Mouse (Mus musculus) ovary, adult 18-20 months (tissue): ENCODE measurements around the gene Tbxa2r.

Experiments used
- DNase-seq: peaks from one replicate; pipeline ENCODE4 v3.0.0; 2022; ENCODE audit warnings: low spot score, mixed read lengths

Tbxa2r gene

DNA sequence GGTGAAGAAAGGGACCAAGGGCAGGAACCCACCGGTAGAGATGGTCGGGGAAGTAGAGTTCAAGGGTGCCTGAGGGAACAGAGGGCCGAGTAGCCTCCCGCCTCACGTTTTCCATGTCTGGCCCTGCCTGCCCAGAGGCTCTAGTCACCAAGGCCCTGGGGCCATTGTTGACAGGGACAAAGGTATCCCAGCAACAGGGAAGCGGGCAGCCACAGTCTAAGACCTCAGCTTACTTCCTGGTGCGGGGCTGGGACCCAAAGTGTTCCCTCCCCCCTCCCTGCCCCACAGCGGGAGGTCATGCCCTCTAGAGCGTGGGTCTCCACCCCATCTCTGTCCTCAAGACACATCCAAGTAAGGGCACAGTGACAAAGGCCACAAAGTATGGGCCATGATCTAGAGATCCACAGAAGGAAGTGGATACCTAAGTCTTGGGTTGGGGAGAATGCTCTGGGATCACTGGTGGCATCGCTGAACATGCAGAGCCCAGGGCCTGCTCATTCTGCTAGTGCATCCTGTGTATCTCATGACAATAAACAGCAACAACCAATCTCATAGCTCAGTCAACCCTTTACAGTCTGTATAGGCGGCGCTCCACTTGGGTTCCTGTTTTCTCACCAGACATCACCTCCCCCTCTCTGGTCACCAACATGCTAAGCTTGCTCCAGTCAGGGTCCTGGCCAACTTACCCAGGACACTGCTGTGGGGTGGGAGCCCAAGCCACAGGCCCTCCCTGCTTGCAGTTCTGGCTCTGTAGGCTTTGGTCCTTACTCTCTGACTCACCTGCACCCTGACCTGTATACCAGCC lies 37.3 kb downstream of the Tbxa2r start, which contains the start of gene 4930404N11Rik:
TSS of gene 4930404N11Rik (minus strand) at position 145 of the 805 bp plus-strand sequence.
- DNase-seq, result no peak

DNA sequence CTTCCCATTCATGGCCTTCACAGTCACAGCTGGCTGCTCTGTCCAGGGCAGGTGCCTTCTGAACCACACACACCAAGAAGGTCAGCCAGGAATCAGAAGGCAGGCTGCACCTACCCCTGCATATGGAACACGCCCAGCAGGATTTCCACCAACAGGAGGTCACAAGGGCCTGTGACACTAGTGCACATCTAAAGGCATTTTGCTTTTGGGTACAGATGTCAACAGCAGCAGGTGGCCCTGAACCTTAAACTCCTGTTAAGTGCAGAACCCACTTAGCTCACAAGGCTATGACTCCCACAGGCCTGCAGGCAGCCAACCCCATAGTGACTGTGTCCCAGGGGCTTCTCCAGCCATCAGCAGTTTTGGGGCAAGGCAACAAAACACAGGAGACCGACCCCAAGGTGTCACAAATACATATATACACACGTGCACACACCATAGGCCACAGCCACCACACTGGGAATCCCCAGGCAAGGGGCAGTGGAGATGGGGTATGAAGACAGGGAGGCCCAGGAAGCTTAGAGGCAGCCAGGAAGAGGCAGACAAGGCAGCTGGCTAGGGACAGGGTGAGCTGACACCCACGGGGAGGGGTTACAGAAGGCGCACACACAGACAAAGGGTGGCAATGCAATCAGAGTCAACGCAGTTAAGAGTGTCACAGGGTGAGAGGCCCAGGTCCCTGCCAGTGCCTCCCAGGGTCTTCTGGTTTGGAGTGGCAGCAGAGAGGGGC lies 38.1 kb downstream of the Tbxa2r start:
- no peak for DNase-seq

DNA sequence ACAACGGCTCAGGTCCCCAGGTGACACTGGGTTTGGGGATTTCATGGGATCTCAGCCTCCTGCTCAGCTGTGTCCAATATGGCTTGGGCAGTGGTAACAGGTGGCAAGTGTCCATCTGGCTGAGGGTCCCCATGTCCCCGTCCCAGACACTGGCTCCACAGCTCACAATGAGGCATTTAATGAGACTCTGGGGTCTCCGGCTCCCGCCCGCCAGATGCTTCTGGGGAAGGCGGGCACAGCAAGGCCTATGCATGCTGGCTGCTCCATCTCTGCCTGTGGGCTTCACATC lies 38.6 kb downstream of the Tbxa2r start:
- no peak for DNase-seq

DNA sequence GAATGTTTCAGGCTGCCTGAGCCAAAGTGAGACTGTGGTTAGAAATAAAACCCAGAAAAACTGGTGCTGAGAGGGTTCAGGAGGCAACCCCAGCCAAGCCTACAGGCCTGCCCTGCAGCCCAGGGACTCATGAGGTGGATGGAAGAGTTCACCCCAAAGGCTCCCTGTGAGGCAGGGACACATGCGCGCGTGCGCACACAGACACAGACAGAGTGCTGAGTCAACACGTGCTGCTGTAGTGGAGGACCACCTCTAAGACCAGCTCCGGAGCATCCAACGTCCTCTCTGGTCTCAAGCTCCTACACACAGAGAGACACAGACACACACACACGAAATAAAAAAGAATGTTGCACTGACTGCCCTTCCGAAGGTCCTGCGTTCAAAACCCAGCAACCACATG lies 46.8 kb downstream of the Tbxa2r start:
- DNase-seq, result no peak

DNA sequence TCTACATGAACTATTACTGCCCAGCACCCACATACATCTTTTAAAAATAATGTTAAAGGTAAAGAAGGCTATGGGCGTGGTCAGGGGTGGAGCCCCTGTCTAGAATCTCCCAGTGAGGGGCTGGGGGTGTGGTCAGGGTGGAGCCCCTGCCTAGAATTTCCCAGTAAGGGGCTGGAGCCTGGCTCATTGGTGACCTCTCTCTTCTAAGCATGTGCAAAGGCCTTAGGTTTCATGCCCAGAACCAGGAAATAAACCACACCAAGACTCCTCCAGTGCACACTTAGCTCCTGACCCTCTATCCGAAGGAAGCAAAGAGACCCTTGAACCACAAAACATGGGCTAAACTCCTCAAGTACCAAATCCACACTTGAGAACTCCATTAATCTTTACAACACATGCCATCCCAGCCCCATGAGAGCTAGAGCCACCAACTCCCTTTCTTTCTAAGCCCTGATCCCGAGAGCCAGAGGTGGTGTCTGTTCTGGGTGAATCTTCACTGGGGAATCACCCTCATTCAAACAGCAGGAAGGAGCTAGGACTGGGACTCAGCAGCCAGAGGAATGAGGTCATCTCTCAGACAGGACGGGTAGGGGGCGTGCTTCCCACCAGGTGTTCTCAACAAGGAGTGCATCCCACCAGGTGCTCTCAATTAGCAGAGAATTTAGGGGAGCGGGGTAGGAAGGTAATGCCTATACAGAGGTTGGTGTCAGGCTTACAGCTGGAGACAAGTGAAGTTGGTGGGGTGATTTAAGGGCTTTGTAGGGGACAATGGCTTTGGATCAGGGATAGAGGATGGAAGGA lies 48.2 kb downstream of the Tbxa2r start:
- DNase-seq, result no peak

DNA sequence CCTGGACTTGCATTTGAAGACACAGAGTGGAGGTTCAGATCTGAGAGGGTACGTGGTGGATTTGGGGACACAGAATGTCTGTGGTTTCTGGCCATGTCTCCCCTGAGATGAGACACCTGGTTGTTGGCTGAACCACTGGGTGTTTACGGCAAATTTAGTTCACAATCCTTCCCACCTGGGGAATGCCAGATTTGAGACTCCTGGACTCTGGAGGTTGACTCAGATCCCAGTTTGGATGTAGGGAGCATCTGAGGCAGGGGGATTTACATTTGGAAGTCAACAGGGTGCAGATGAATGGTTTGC lies 48.8 kb downstream of the Tbxa2r start:
- no peak for DNase-seq

DNA sequence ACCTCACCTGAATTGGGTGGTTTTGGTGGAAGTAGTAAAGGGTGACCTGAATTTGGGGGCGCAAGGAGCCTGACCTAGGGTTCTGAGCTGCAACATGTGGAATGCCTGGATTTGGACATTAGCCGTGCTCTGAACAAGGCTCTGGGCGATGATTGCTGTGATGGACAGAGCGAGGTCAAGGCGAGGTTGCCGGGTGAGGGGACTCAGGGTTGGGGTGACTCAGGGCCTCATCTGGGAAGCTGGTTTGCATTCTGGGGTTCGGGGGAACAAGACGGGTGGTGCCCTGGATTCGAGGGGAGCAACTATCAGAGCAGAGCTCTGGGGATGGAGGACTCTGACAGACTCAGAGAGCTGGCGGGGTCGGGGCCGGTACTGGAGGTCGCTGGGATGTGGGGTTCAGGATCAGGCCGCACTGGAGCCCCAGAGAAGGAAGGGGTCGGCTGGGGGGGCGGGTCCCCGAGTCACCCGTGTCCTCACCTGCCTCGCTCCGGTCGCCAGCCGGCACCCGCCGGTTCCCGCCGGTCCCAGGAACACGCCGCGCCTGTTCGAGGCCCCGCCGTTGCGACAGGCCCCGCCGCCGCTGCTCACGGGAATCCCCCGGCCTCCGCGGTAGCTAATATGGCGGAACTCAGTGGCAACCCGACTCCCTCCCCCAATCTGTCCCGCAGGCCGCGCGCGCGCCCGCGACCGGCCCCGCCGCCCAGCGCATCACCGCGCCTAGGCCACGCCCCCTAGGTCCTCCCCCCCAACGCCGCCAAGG lies 49.4 kb downstream of the Tbxa2r start, which contains the start of gene Fzr1:
TSS of gene Fzr1 (minus strand) at position 724 of the 760 bp plus-strand sequence.
- DNase-seq, result no peak

DNA sequence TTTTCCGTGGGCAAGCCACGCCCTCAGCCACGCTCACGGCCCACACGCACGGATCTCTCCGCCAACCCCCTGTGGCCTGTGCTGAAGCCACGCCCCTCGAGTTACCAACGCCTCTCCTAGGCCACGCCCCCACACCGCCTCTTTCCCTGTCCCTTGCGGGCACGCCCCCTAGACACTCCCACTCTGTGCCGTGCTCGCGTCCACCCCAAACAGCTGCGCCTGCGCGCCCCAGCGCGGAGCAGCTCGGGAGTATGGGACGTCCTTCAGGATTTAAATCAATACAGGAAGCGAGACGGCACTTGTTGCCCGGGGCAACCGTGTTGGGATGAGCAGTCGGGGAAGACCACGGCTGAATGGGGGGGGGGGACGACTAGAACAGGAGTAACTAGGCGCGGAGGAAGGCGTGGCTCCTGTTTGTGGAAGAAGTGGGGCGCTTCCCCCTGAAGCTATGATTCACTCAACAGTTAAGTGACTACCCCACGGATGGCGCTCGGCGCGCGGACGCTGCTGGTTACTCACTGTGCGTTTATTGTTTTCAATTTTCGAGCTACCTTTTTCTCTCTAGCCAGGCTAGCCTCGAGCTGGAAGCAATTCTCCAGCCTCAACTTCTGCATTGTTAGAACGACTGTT lies 50.1 kb downstream of the Tbxa2r start:
- DNase-seq, result peak; percentile 100

DNA sequence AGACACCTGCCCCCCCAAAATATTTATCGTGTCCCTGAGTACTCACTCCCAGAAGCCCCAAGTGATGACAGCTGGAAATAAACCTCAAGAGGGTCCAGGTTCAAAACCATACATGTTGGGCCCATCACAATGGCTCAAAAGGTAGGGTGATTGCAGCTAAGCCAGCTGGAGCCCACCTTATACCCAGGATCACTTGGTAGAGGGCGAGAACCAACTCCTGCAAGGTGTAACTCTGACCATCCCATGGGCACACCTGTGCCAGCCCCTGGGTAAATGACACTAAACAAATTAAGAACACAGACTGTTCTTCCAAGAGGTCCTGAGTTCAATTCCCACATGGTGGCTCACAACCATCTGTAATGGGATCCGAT lies 50.6 kb downstream of the Tbxa2r start:
- DNase-seq, result no peak

DNA sequence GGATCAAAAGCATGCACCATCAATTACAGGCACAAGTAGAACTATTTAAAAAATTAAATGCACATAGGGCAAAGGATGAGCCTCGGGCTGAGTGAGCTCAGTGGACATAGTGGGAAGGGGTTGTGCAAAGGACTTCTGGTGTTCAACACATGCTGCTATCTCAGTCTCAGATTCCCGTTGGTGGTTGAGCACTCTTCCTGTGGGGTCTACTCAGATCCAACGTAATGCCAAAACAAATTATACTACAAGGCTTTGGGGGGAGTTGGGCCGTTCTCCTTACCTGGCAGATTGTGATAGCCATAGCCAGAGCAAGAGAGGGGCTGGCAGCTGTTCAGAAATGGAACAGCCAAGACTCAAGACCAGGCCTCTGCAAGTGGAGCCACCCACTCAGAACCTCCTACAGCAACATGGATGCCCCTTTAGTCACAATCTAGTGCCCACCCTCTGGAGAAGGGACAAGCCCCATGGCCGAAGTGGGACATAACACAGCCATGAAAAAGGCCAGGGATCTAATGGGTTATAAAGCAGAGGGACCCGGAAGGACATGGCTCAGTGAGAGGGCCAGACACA lies 51.4 kb downstream of the Tbxa2r start:
- DNase-seq, result no peak

DNA sequence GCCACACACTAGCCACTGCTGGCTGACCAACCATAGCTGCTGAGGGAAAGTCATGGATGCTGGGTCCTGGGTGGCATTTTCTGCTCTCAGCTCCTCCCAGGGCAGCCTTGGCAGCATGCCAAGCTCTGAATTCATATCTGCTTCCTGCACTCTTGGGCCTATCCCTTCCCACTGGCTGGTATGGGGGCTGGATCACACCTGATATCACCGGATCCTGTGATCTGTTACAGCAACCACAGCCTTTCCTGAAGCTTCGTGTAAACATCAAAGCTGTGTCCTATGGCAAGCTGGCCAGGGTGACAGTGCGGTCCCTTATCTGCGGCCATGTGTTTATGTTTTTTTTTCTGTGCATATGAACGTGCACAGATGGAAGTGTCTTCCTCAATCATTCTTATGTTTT lies 53.5 kb downstream of the Tbxa2r start:
- DNase-seq, result no peak

DNA sequence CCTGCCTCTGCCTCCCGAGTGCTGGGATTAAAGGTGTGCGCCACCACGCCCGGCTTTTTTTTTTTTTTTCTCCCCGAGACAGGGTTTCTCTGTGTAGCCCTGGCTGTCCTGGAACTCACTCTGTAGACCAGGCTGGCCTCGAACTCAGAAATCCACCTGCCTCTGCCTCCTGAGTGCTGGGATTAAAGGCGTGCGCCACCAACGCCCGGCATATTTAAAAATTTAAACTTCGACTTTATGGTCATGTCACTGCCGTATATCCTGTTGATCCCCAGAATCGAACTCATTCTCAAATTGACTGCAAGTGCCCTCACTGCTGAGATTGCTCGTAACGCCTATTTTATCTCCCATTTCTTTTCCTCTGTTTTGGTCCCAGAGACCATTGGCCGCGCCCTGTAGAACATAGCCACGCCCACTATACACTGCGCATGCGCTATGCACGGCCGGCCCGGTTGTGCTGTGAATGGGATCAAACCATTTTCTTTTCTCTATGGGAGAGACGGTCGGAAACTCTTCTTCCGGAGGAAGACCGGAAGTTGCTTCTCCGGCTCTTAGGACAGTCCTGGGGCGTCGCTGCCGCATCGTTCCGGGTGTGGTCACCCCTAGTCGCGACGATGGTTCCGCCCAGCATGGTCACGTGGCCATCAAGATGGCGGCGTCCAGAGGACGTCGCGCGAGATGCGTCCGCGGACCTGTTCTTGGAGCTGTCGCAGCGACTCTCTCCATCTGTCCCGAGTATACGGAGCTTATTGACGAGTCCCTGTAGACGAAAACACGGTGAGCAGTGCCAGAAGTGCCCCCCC lies 55.5 kb downstream of the Tbxa2r start, which contains the start of the genes Dohh and Gm48551:
TSS of gene Dohh (plus strand) at position 627 of the 803 bp plus-strand sequence.
TSS of gene Gm48551 (plus strand) at position 665 of the 803 bp plus-strand sequence.
- peak; percentile 97 for DNase-seq

DNA sequence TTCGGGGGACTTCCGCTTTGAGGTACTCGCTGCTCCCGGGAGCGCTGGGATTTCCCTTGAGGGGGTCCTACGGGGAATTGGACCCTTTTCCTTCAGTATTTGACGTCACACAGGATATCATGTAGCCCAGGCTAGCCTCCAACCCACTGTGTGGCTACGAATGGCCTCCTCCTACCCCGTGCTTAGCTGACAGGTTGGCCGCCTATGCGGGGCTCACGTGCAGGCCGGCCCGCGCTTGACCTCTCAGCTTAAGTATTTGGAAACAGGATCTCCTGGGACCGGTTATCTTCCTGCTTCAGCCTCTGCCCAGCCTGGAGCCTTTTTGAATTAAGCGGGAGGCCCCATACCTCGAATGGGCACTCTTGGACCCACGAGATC lies 56.1 kb downstream of the Tbxa2r start:
- DNase-seq, result no peak
